Mouse (Mus musculus): Measurements from ENCODE around the gene Apof. TPM values are rescaled to one million over a fixed set of nuclear protein-coding genes. Genes with fewer than 3 reads are reported as not detected.

Apof gene
- polyA plus RNA-seq, 1 experiment from 2014 or later, result 2.5 TPM

GRCm38 (mm10) chr10:128237807-128238480 is 30.5 kb upstream of the Apof start:
- H3K4me2 ChIP-seq, result no peak overlapping the region
- H3K9ac ChIP-seq, result no peak overlapping the region
- no peak overlapping the region for H3K27ac ChIP-seq
- 87% methylated on average over 15 of the region's 15 CpGs for WGBS
- H3K27me3 ChIP-seq, result no peaks in the 10 kb centered on the region
- peaks cover 21% of the 10 kb centered on the region for H3K4me1 ChIP-seq
- peaks cover 34% of the 10 kb centered on the region for H3K36me3 ChIP-seq
- no peaks in the 10 kb centered on the region for H3K9me3 ChIP-seq (replicated peaks)
- H3K4me3 ChIP-seq (replicated peaks), result no peak overlapping the region
- no peak for ATAC-seq (replicated peaks; ENCODE audit: low FRiP score)

- Histone ChIP-seq H3K4me2 (no peak overlapping the region), H3K9me3 (replicated peaks) (no peaks in the 10 kb centered on the region), H3K4me1 (peaks cover 12% of the 10 kb centered on the region; the same call in 1 of the 2 replicates), H3K27me3 (no peaks in the 10 kb centered on the region), H3K4me3 (replicated peaks) (no peak overlapping the region), H3K9ac (no peak overlapping the region), H3K36me3 (peaks cover 46% of the 10 kb centered on the region), H3K27ac (no peak overlapping the region)
- ATAC-seq (replicated peaks; ENCODE audit: low FRiP score), result no peak
- 93% methylated on average over 4 of the region's 4 CpGs for WGBS
Measured at GRCm38 (mm10) chr10:128239140-128239539, 29.3 kb upstream of the Apof start.

GRCm38 (mm10) chr10:128240131-128240530 is 28.3 kb upstream of the Apof start:
- H3K4me2 ChIP-seq, result no peak overlapping the region
- H3K4me3 ChIP-seq (replicated peaks), result no peak overlapping the region
- H3K9ac ChIP-seq, result no peak overlapping the region
- no peaks in the 10 kb centered on the region for H3K9me3 ChIP-seq (replicated peaks)
- ATAC-seq (replicated peaks; ENCODE audit: low FRiP score), result no peak
- H3K27me3 ChIP-seq, result no peaks in the 10 kb centered on the region
- H3K36me3 ChIP-seq, result peaks cover 56% of the 10 kb centered on the region
- H3K27ac ChIP-seq, result no peak overlapping the region
- WGBS, result 92% methylated on average over 18 of the region's 18 CpGs
- peaks cover 6% of the 10 kb centered on the region; the same call in 1 of the 2 replicates for H3K4me1 ChIP-seq

GRCm38 (mm10) chr10:128243252-128243651 is 25.2 kb upstream of the Apof start:
- H3K27me3 ChIP-seq, result no peaks in the 10 kb centered on the region
- no peaks in the 10 kb centered on the region for H3K9me3 ChIP-seq (replicated peaks)
- H3K4me1 ChIP-seq, result no peaks in the 10 kb centered on the region
- no peak overlapping the region for H3K27ac ChIP-seq
- H3K4me2 ChIP-seq, result no peak overlapping the region
- H3K4me3 ChIP-seq (replicated peaks), result no peak overlapping the region
- peaks cover 87% of the 10 kb centered on the region for H3K36me3 ChIP-seq
- WGBS, result 95% methylated on average over 8 of the region's 8 CpGs
- no peak overlapping the region for H3K9ac ChIP-seq
- ATAC-seq (replicated peaks; ENCODE audit: low FRiP score), result no peak

GRCm38 (mm10) chr10:128244121-128244520 is 24.4 kb upstream of the Apof start:
- Histone ChIP-seq H3K4me2 (no peak overlapping the region), H3K27ac (no peak overlapping the region), H3K4me3 (replicated peaks) (no peak overlapping the region), H3K36me3 (peaks cover 96% of the 10 kb centered on the region), H3K27me3 (no peaks in the 10 kb centered on the region), H3K4me1 (no peaks in the 10 kb centered on the region), H3K9ac (no peak overlapping the region), H3K9me3 (replicated peaks) (no peaks in the 10 kb centered on the region)
- no peak for ATAC-seq (replicated peaks; ENCODE audit: low FRiP score)
- 96% methylated on average over 15 of the region's 15 CpGs for WGBS

GRCm38 (mm10) chr10:128247020-128247732 is 21.3 kb upstream of the Apof start:
- H3K27me3 ChIP-seq, result no peaks in the 10 kb centered on the region
- no peaks in the 10 kb centered on the region for H3K4me1 ChIP-seq
- 0 out of 2 replicates have a peak, but pooled peaks have one; percentile 25 for ATAC-seq (replicated peaks; ENCODE audit: low FRiP score)
- H3K4me3 ChIP-seq (replicated peaks), result peak overlapping the region; percentile 16; the same call in 1 of the 2 replicates
- peak overlapping the region; percentile 35 for H3K4me2 ChIP-seq
- no peak overlapping the region for H3K9ac ChIP-seq
- peak overlapping the region; percentile 81 for H3K27ac ChIP-seq
- no peaks in the 10 kb centered on the region for H3K9me3 ChIP-seq (replicated peaks)
- H3K36me3 ChIP-seq, result peaks cover 100% of the 10 kb centered on the region
- WGBS, result 78% methylated on average over 17 of the region's 17 CpGs

- no peak overlapping the region for H3K4me3 ChIP-seq (replicated peaks)
- WGBS, result 92% methylated on average over 13 of the region's 13 CpGs
- peaks cover 79% of the 10 kb centered on the region for H3K36me3 ChIP-seq
- H3K27ac ChIP-seq, result no peak overlapping the region
- no peak overlapping the region for H3K9ac ChIP-seq
- no peaks in the 10 kb centered on the region for H3K27me3 ChIP-seq
- H3K9me3 ChIP-seq (replicated peaks), result no peaks in the 10 kb centered on the region
- ATAC-seq (replicated peaks; ENCODE audit: low FRiP score), result no peak
- H3K4me2 ChIP-seq, result no peak overlapping the region
- H3K4me1 ChIP-seq, result no peaks in the 10 kb centered on the region
Measured at GRCm38 (mm10) chr10:128250565-128250964, 17.9 kb upstream of the Apof start.

GRCm38 (mm10) chr10:128253677-128254255 is 14.7 kb upstream of the Apof start, which contains the start of gene Apon:
Gene Apon, plus strand, starts transcription at chr10:128254096.
- Histone ChIP-seq H3K27me3 (no peaks in the 10 kb centered on the region), H3K4me3 (replicated peaks) (no peak within 1 kb of the TSS), H3K36me3 (peaks cover 47% of the 10 kb centered on the region), H3K4me1 (no peaks in the 10 kb centered on the region), H3K4me2 (no peak within 1 kb of the TSS), H3K27ac (no peak within 1 kb of the TSS), H3K9me3 (replicated peaks) (no peaks in the 10 kb centered on the region), H3K9ac (no peak within 1 kb of the TSS)
- 80% methylated on average over 4 of the region's 4 CpGs for WGBS
- no peak for ATAC-seq (replicated peaks; ENCODE audit: low FRiP score)

- WGBS, result 85% methylated on average over 8 of the region's 8 CpGs
- H3K4me2 ChIP-seq, result no peak overlapping the region
- no peaks in the 10 kb centered on the region for H3K4me1 ChIP-seq
- H3K4me3 ChIP-seq (replicated peaks), result no peak overlapping the region
- ATAC-seq (replicated peaks; ENCODE audit: low FRiP score), result no peak
- no peaks in the 10 kb centered on the region for H3K9me3 ChIP-seq (replicated peaks)
- H3K9ac ChIP-seq, result no peak overlapping the region
- no peak overlapping the region for H3K27ac ChIP-seq
- no peaks in the 10 kb centered on the region for H3K27me3 ChIP-seq
- peaks cover 25% of the 10 kb centered on the region for H3K36me3 ChIP-seq
Measured at GRCm38 (mm10) chr10:128255925-128256324, 12.5 kb upstream of the Apof start.

GRCm38 (mm10) chr10:128256328-128256727 is 12.1 kb upstream of the Apof start:
- ATAC-seq (replicated peaks; ENCODE audit: low FRiP score), result no peak
- Histone ChIP-seq H3K36me3 (peaks cover 21% of the 10 kb centered on the region), H3K9me3 (replicated peaks) (no peaks in the 10 kb centered on the region), H3K4me2 (no peak overlapping the region), H3K4me3 (replicated peaks) (no peak overlapping the region), H3K27ac (no peak overlapping the region), H3K9ac (no peak overlapping the region), H3K27me3 (no peaks in the 10 kb centered on the region), H3K4me1 (no peaks in the 10 kb centered on the region)
- WGBS, result 76% methylated on average over 8 of the region's 8 CpGs

GRCm38 (mm10) chr10:128258953-128259352 is 9.5 kb upstream of the Apof start:
- no peak for ATAC-seq (replicated peaks; ENCODE audit: low FRiP score)
- no peaks in the 10 kb centered on the region for H3K27me3 ChIP-seq
- H3K4me2 ChIP-seq, result no peak overlapping the region
- H3K4me1 ChIP-seq, result no peaks in the 10 kb centered on the region
- H3K4me3 ChIP-seq (replicated peaks), result no peak overlapping the region
- WGBS, result 79% methylated on average over 4 of the region's 4 CpGs
- H3K9ac ChIP-seq, result no peak overlapping the region
- H3K36me3 ChIP-seq, result no peaks in the 10 kb centered on the region
- H3K27ac ChIP-seq, result no peak overlapping the region
- no peaks in the 10 kb centered on the region for H3K9me3 ChIP-seq (replicated peaks)

GRCm38 (mm10) chr10:128259946-128260345 is 8.5 kb upstream of the Apof start:
- Histone ChIP-seq H3K36me3 (no peaks in the 10 kb centered on the region), H3K4me2 (no peak overlapping the region), H3K9ac (no peak overlapping the region), H3K4me3 (replicated peaks) (no peak overlapping the region), H3K4me1 (no peaks in the 10 kb centered on the region), H3K27me3 (no peaks in the 10 kb centered on the region), H3K9me3 (replicated peaks) (no peaks in the 10 kb centered on the region), H3K27ac (no peak overlapping the region)
- ATAC-seq (replicated peaks; ENCODE audit: low FRiP score), result no peak
- WGBS, result 88% methylated on average over 5 of the region's 5 CpGs

Measured in kidney, embryonic 15.5 days (tissue).